Mouse (Mus musculus): ENCODE results near the gene Sgms1. TPM values are rescaled to one million over a fixed set of nuclear protein-coding genes. Genes with fewer than 3 reads are reported as not detected.

The Sgms1 gene
- polyA plus RNA-seq, 1 experiment from 2014 or later = 19.1 TPM

GRCm38 (mm10) chr19:32345181-32345745, 44.3 kb downstream of the Sgms1 start:
- WGBS = 88% methylated on average over 6 of the region's 6 CpGs
- Histone ChIP-seq H3K4me2 (no peak overlapping the region), H3K9me3 (no peaks in the 10 kb centered on the region), H3K36me3 (peaks cover 6% of the 10 kb centered on the region; the same call in 1 of the 2 replicates), H3K27me3 (no peaks in the 10 kb centered on the region), H3K9ac (no peak overlapping the region), H3K27ac (no peak overlapping the region), H3K4me3 (no peak overlapping the region), H3K4me1 (replicated peaks) (peaks cover 26% of the 10 kb centered on the region)
- ATAC-seq (ENCODE audit: low FRiP score) = no peak

- peak overlapping the region; percentile 63; the same call in 1 of the 2 replicates for H3K9ac ChIP-seq
Measured at GRCm38 (mm10) chr19:32344738-32345121, 44.8 kb downstream of the Sgms1 start.

GRCm38 (mm10) chr19:32343937-32344737, 45.4 kb downstream of the Sgms1 start:
- Histone ChIP-seq H3K4me1 (replicated peaks) (peaks cover 24% of the 10 kb centered on the region), H3K27ac (peak overlapping the region; percentile 52), H3K36me3 (peaks cover 4% of the 10 kb centered on the region; the same call in 1 of the 2 replicates), H3K4me3 (peak overlapping the region; percentile 25), H3K4me2 (peak overlapping the region; percentile 49), H3K9ac (peak overlapping the region; percentile 63), H3K27me3 (no peaks in the 10 kb centered on the region), H3K9me3 (no peaks in the 10 kb centered on the region)
- peak; percentile 59 for ATAC-seq (ENCODE audit: low FRiP score)
- 3% methylated on average over 17 of the region's 17 CpGs for WGBS

More at GRCm38 (mm10) chr19:32344738-32345121, 44.8 kb downstream of the Sgms1 start:
- peak overlapping the region; percentile 49 for H3K4me2 ChIP-seq
- ATAC-seq (ENCODE audit: low FRiP score) = peak; percentile 75
- peaks cover 26% of the 10 kb centered on the region for H3K4me1 ChIP-seq (replicated peaks)
- H3K9me3 ChIP-seq = no peaks in the 10 kb centered on the region
- H3K36me3 ChIP-seq = peaks cover 4% of the 10 kb centered on the region; the same call in 1 of the 2 replicates
- no peak overlapping the region for H3K4me3 ChIP-seq
- peak overlapping the region; percentile 52; the same call in 1 of the 2 replicates for H3K27ac ChIP-seq
- no peaks in the 10 kb centered on the region for H3K27me3 ChIP-seq
- WGBS = 16% methylated on average over 4 of the region's 4 CpGs

- no peak overlapping the region for H3K9ac ChIP-seq
- H3K27me3 ChIP-seq = no peaks in the 10 kb centered on the region
- no peaks in the 10 kb centered on the region for H3K36me3 ChIP-seq
- no peak for ATAC-seq (ENCODE audit: low FRiP score)
- H3K4me2 ChIP-seq = no peak overlapping the region
- H3K4me3 ChIP-seq = no peak overlapping the region
- H3K4me1 ChIP-seq (replicated peaks) = peaks cover 20% of the 10 kb centered on the region
- WGBS = 83% methylated on average over 5 of the region's 5 CpGs
- H3K27ac ChIP-seq = peak overlapping the region; percentile 12; the same call in 1 of the 2 replicates
- H3K9me3 ChIP-seq = no peaks in the 10 kb centered on the region
Measured at GRCm38 (mm10) chr19:32342436-32342835, 47.1 kb downstream of the Sgms1 start.

- Histone ChIP-seq H3K4me1 (replicated peaks) (peaks cover 12% of the 10 kb centered on the region), H3K4me2 (no peak overlapping the region), H3K27me3 (no peaks in the 10 kb centered on the region), H3K4me3 (no peak overlapping the region), H3K9me3 (no peaks in the 10 kb centered on the region), H3K36me3 (no peaks in the 10 kb centered on the region), H3K27ac (no peak overlapping the region), H3K9ac (no peak overlapping the region)
- WGBS = 35% methylated on average over 2 of the region's 2 CpGs
- no peak for ATAC-seq (ENCODE audit: low FRiP score)
Measured at GRCm38 (mm10) chr19:32341091-32341490, 48.4 kb downstream of the Sgms1 start.

- Histone ChIP-seq H3K9ac (no peak overlapping the region), H3K9me3 (no peaks in the 10 kb centered on the region), H3K4me3 (no peak overlapping the region), H3K27ac (no peak overlapping the region), H3K4me1 (replicated peaks) (peaks cover 12% of the 10 kb centered on the region), H3K27me3 (no peaks in the 10 kb centered on the region), H3K36me3 (no peaks in the 10 kb centered on the region), H3K4me2 (no peak overlapping the region)
- no peak for ATAC-seq (ENCODE audit: low FRiP score)
- 93% methylated on average over 5 of the region's 5 CpGs for WGBS
Measured at GRCm38 (mm10) chr19:32340168-32340567, 49.3 kb downstream of the Sgms1 start.

- Histone ChIP-seq H3K9me3 (no peaks in the 10 kb centered on the region), H3K4me2 (no peak overlapping the region), H3K4me3 (no peak overlapping the region), H3K27me3 (no peaks in the 10 kb centered on the region), H3K27ac (no peak overlapping the region), H3K4me1 (replicated peaks) (no peaks in the 10 kb centered on the region; the same call in 1 of the 2 replicates), H3K9ac (no peak overlapping the region), H3K36me3 (no peaks in the 10 kb centered on the region)
- no peak for ATAC-seq (ENCODE audit: low FRiP score)
- WGBS = 53% methylated on average over 6 of the region's 6 CpGs
Measured at GRCm38 (mm10) chr19:32337708-32338107, 51.8 kb downstream of the Sgms1 start.

- no peak for ATAC-seq (ENCODE audit: low FRiP score)
- 93% methylated on average over 2 of the region's 2 CpGs for WGBS
Measured at GRCm38 (mm10) chr19:32334751-32335150, 54.8 kb downstream of the Sgms1 start.

GRCm38 (mm10) chr19:32333544-32333943, 56.0 kb downstream of the Sgms1 start:
- H3K4me3 ChIP-seq = no peak overlapping the region
- H3K9me3 ChIP-seq = no peaks in the 10 kb centered on the region
- no peak for ATAC-seq (ENCODE audit: low FRiP score)
- H3K27ac ChIP-seq = no peak overlapping the region
- WGBS = 87% methylated on average over 4 of the region's 4 CpGs
- no peaks in the 10 kb centered on the region for H3K27me3 ChIP-seq
- no peak overlapping the region for H3K9ac ChIP-seq
- H3K36me3 ChIP-seq = no peaks in the 10 kb centered on the region
- H3K4me2 ChIP-seq = no peak overlapping the region
- H3K4me1 ChIP-seq (replicated peaks) = no peaks in the 10 kb centered on the region

More at GRCm38 (mm10) chr19:32334751-32335150, 54.8 kb downstream of the Sgms1 start:
- Histone ChIP-seq H3K27ac (no peak overlapping the region), H3K36me3 (no peaks in the 10 kb centered on the region), H3K9ac (no peak overlapping the region), H3K4me1 (replicated peaks) (no peaks in the 10 kb centered on the region), H3K4me3 (no peak overlapping the region), H3K27me3 (no peaks in the 10 kb centered on the region), H3K4me2 (no peak overlapping the region), H3K9me3 (no peaks in the 10 kb centered on the region)

GRCm38 (mm10) chr19:32332779-32333460, 56.6 kb downstream of the Sgms1 start:
- no peak for ATAC-seq (ENCODE audit: low FRiP score)
- Histone ChIP-seq H3K9ac (no peak overlapping the region), H3K27ac (no peak overlapping the region), H3K4me3 (no peak overlapping the region), H3K9me3 (no peaks in the 10 kb centered on the region), H3K36me3 (no peaks in the 10 kb centered on the region), H3K4me1 (replicated peaks) (no peaks in the 10 kb centered on the region), H3K4me2 (no peak overlapping the region), H3K27me3 (no peaks in the 10 kb centered on the region)
- WGBS = 91% methylated on average over 17 of the region's 17 CpGs

GRCm38 (mm10) chr19:32330231-32330630, 59.3 kb downstream of the Sgms1 start:
- no peak for ATAC-seq (ENCODE audit: low FRiP score)
- 86% methylated on average over 3 of the region's 3 CpGs for WGBS
- Histone ChIP-seq H3K9me3 (no peaks in the 10 kb centered on the region), H3K27ac (no peak overlapping the region), H3K4me1 (replicated peaks) (no peaks in the 10 kb centered on the region; the same call in 1 of the 2 replicates), H3K36me3 (no peaks in the 10 kb centered on the region), H3K4me2 (no peak overlapping the region), H3K27me3 (no peaks in the 10 kb centered on the region), H3K4me3 (no peak overlapping the region), H3K9ac (no peak overlapping the region)

GRCm38 (mm10) chr19:32329511-32329910, 60.0 kb downstream of the Sgms1 start:
- H3K4me2 ChIP-seq = no peak overlapping the region
- no peaks in the 10 kb centered on the region for H3K27me3 ChIP-seq
- no peak overlapping the region for H3K9ac ChIP-seq
- 91% methylated on average over 5 of the region's 5 CpGs for WGBS
- ATAC-seq (ENCODE audit: low FRiP score) = no peak
- no peak overlapping the region for H3K4me3 ChIP-seq
- no peak overlapping the region for H3K27ac ChIP-seq
- H3K9me3 ChIP-seq = no peaks in the 10 kb centered on the region
- H3K4me1 ChIP-seq (replicated peaks) = no peaks in the 10 kb centered on the region; the same call in 1 of the 2 replicates
- no peaks in the 10 kb centered on the region for H3K36me3 ChIP-seq

Data from hindbrain, embryonic 13.5 days (tissue).